Mouse (Mus musculus): ENCODE measurements around the gene Hemk1. TPM values are rescaled to one million over a fixed set of nuclear protein-coding genes. Genes with fewer than 3 reads are reported as not detected.

Hemk1 gene
- total RNA-seq, 1 experiment, result 29.1 TPM

DNA sequence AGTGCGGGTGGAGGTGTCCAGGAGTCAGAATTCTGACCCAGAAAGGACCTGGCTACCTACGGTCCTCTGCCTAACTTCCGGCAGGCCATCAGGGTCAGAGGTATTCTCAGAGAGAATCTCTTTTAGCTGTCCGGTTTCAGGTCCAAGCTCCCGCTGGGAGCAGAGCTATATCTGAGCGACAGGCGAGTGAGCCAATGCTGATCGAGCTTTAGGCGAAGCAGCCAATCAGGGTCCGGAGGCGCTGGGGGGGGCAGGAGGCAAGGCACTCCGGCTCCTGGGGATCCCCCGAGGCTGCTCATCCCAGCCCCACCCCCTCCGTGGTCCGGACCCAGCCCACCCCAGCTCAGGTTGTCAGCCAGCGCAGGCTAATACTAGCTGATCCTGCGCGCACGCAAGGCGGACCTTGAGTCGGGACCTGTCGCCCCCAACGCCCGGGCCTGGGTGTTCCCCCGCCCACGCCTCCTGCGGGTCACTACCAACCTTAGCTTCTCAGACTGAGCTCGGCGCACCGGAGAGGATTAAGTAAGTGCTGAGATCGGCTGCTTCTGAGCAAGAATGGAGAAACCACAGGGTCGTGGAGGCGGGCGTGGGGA, 2.2 kb upstream of the Hemk1 start, which contains the start of gene 6430571L13Rik:
TSS of gene 6430571L13Rik (plus strand) at position 336 of the 593 bp plus-strand sequence.
- peaks cover 2% of the 10 kb centered on the region; the same call in 1 of the 2 replicates for H3K36me3 ChIP-seq (ENCODE audit: control insufficient read depth, insufficient read depth, low read length, poor library complexity, severe bottlenecking)
- no peak for TF ChIP-seq MAFK (IDR thresholded peaks at IDR 0.05; ENCODE audit: insufficient read depth, low read depth, low read length)
- no peak for TF ChIP-seq ZNF384 (IDR thresholded peaks at IDR 0.05; ENCODE audit: low read depth, low read length)
- no peak; the same call in 1 of the 2 replicates for TF ChIP-seq HCFC1 (IDR thresholded peaks at IDR 0.05; ENCODE audit: borderline replicate concordance, insufficient read depth, low read length)
- no peak for TF ChIP-seq ZC3H11A (IDR thresholded peaks at IDR 0.05; ENCODE audit: borderline replicate concordance, low read depth, low read length)
- peak; percentile 88; the same call in 1 of the 2 replicates for TF ChIP-seq CHD2 (IDR thresholded peaks at IDR 0.05; ENCODE audit: low read depth, low read length)
- H3K4me3 ChIP-seq (ENCODE audit: insufficient read depth in 1 of 2, low read depth in 1 of 2, low read length in 2 of 2, poor library complexity in 1 of 2, severe bottlenecking in 1 of 2), result peak within 1 kb of the TSS; percentile 61 to 67
- DNase-seq (ENCODE audit: low read depth, low spot score), result peak; percentile 85
- no peaks in the 10 kb centered on the region for H3K9me3 ChIP-seq (ENCODE audit: control insufficient read depth, insufficient read depth, low read depth, low read length)
- peaks cover 0 to 2% of the 10 kb centered on the region in 2 experiments; a peak in 2 of 4 replicates for H3K4me1 ChIP-seq (ENCODE audit: control insufficient read depth in 2 of 2, insufficient read depth in 2 of 2, low read length in 2 of 2, poor library complexity in 1 of 2)
- no peak within 1 kb of the TSS for H3K27ac ChIP-seq (ENCODE audit: insufficient read depth, low read depth, low read length, poor library complexity, severe bottlenecking)
- H3K9ac ChIP-seq (ENCODE audit: insufficient read depth, low read depth, low read length, poor library complexity, severe bottlenecking), result peak within 1 kb of the TSS; percentile 57
- in situ Hi-C loops (cut with MboI; ENCODE audit: low sequenced_read_pairs in 2 of 2, unreplicated experiment in 2 of 2), result no loop called here

DNA sequence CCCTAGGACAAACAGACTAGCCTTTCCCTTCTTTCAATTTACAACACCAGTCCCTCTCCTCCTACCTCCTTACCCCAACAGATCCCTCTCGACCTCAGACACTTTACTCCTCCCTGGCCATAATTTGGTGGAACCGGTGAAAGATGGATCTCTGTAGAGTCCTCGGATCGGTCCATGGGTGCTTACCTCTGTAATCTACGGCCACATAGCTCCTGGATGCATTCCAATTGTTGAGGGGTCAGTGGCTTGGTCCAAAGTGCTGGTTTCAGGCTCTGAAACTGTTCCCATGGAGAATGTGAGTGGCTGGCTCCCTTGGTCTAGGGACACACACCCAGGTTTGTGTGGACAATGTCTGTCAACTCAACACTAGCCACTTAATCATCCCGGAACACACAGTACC, 1.8 kb downstream of the Hemk1 start:
- no peak for TF ChIP-seq CHD2 (IDR thresholded peaks at IDR 0.05; ENCODE audit: low read depth, low read length)
- no peak for TF ChIP-seq MAFK (IDR thresholded peaks at IDR 0.05; ENCODE audit: insufficient read depth, low read depth, low read length)
- no peak for TF ChIP-seq HCFC1 (IDR thresholded peaks at IDR 0.05; ENCODE audit: borderline replicate concordance, insufficient read depth, low read length)
- no peak for TF ChIP-seq ZC3H11A (IDR thresholded peaks at IDR 0.05; ENCODE audit: borderline replicate concordance, low read depth, low read length)
- no peak for TF ChIP-seq ZNF384 (IDR thresholded peaks at IDR 0.05; ENCODE audit: low read depth, low read length)
- Histone ChIP-seq H3K36me3 (ENCODE audit: control insufficient read depth, insufficient read depth, low read length, poor library complexity, severe bottlenecking) (peaks cover 4% of the 10 kb centered on the region; the same call in 1 of the 2 replicates), H3K9me3 (ENCODE audit: control insufficient read depth, insufficient read depth, low read depth, low read length) (no peaks in the 10 kb centered on the region), H3K9ac (ENCODE audit: insufficient read depth, low read depth, low read length, poor library complexity, severe bottlenecking) (no peak overlapping the region), H3K4me1 (ENCODE audit: control insufficient read depth in 2 of 2, insufficient read depth in 2 of 2, low read length in 2 of 2, poor library complexity in 1 of 2) (peaks cover 0 to 2% of the 10 kb centered on the region in 2 experiments; a peak in 2 of 4 replicates), H3K27ac (ENCODE audit: insufficient read depth, low read depth, low read length, poor library complexity, severe bottlenecking) (no peak overlapping the region), H3K4me3 (ENCODE audit: insufficient read depth in 1 of 2, low read depth in 1 of 2, low read length in 2 of 2, poor library complexity in 1 of 2, severe bottlenecking in 1 of 2) (no peak overlapping the region)
- in situ Hi-C loops (cut with MboI; ENCODE audit: low sequenced_read_pairs in 2 of 2, unreplicated experiment in 2 of 2), result no loop called here
- DNase-seq (ENCODE audit: low read depth, low spot score), result no peak

DNA sequence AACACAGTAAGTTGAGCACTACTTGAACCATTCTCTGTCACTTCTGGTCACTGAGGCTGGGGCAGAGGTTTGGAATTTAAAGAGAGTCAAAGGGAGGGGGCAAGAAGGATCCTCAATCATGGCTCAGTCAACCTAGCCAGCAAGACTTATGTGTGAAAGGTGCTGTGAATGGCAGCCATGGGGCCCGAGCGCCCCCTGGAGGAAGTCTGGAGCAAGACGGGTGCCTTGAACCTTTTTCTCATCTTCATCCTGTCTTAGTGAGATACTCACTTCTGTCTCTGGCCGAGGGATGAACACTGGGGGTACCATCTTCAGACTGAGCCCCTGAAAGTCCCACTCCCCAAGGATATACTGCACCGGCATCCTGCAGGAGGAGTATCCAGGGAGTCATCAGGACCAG, 2.2 kb downstream of the Hemk1 start:
- Histone ChIP-seq H3K4me3 (ENCODE audit: insufficient read depth in 1 of 2, low read depth in 1 of 2, low read length in 2 of 2, poor library complexity in 1 of 2, severe bottlenecking in 1 of 2) (no peak overlapping the region), H3K9me3 (ENCODE audit: control insufficient read depth, insufficient read depth, low read depth, low read length) (no peaks in the 10 kb centered on the region), H3K36me3 (ENCODE audit: control insufficient read depth, insufficient read depth, low read length, poor library complexity, severe bottlenecking) (peaks cover 4% of the 10 kb centered on the region; the same call in 1 of the 2 replicates), H3K4me1 (ENCODE audit: control insufficient read depth in 2 of 2, insufficient read depth in 2 of 2, low read length in 2 of 2, poor library complexity in 1 of 2) (peaks cover 0 to under 1% of the 10 kb centered on the region in 2 experiments; a peak in 2 of 4 replicates), H3K9ac (ENCODE audit: insufficient read depth, low read depth, low read length, poor library complexity, severe bottlenecking) (no peak overlapping the region), H3K27ac (ENCODE audit: insufficient read depth, low read depth, low read length, poor library complexity, severe bottlenecking) (no peak overlapping the region)
- DNase-seq (ENCODE audit: low read depth, low spot score), result peak; percentile 55
- in situ Hi-C loops (cut with MboI; ENCODE audit: low sequenced_read_pairs in 2 of 2, unreplicated experiment in 2 of 2), result no loop called here
- TF ChIP-seq ZC3H11A (IDR thresholded peaks at IDR 0.05; ENCODE audit: borderline replicate concordance, low read depth, low read length) (peak; percentile 88), ZNF384 (IDR thresholded peaks at IDR 0.05; ENCODE audit: low read depth, low read length) (no peak)

DNA sequence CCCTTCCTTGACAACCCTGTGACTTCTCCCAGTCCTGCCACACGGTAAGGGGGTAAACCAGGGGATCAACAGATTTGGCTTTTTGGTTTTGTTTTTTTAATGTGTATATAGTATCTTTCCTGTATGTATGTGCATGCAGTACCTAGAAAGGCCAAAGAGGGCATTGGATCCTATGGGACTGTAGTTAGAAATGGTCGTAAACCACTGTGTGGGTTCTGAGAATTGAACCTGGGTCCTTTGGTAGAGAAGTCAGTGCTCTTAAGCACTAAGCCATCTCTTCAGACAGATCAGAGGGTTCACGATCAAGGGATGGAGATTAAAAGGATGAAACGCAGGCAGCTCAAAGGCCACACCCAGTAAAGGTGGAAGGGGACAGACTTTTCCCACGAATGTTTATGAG, 3.1 kb downstream of the Hemk1 start:
- TF ChIP-seq ZNF384 (IDR thresholded peaks at IDR 0.05; ENCODE audit: low read depth, low read length) (no peak), ZC3H11A (IDR thresholded peaks at IDR 0.05; ENCODE audit: borderline replicate concordance, low read depth, low read length) (no peak), MAFK (IDR thresholded peaks at IDR 0.05; ENCODE audit: insufficient read depth, low read depth, low read length) (no peak), HCFC1 (IDR thresholded peaks at IDR 0.05; ENCODE audit: borderline replicate concordance, insufficient read depth, low read length) (no peak), CHD2 (IDR thresholded peaks at IDR 0.05; ENCODE audit: low read depth, low read length) (no peak)

More for the DNA sequence above, 3.1 kb downstream of the Hemk1 start:
- H3K4me3 ChIP-seq (ENCODE audit: insufficient read depth in 1 of 2, low read depth in 1 of 2, low read length in 2 of 2, poor library complexity in 1 of 2, severe bottlenecking in 1 of 2), result no peak overlapping the region
- H3K27ac ChIP-seq (ENCODE audit: insufficient read depth, low read depth, low read length, poor library complexity, severe bottlenecking), result no peak overlapping the region
- H3K9me3 ChIP-seq (ENCODE audit: control insufficient read depth, insufficient read depth, low read depth, low read length), result no peaks in the 10 kb centered on the region
- no peaks in the 10 kb centered on the region; a peak in 1 of 4 replicates for H3K4me1 ChIP-seq (ENCODE audit: control insufficient read depth in 2 of 2, insufficient read depth in 2 of 2, low read length in 2 of 2, poor library complexity in 1 of 2)
- in situ Hi-C loops (cut with MboI; ENCODE audit: low sequenced_read_pairs in 2 of 2, unreplicated experiment in 2 of 2), result no loop called here
- no peak for DNase-seq (ENCODE audit: low read depth, low spot score)
- no peak overlapping the region for H3K9ac ChIP-seq (ENCODE audit: insufficient read depth, low read depth, low read length, poor library complexity, severe bottlenecking)
- H3K36me3 ChIP-seq (ENCODE audit: control insufficient read depth, insufficient read depth, low read length, poor library complexity, severe bottlenecking), result peaks cover 4% of the 10 kb centered on the region; the same call in 1 of the 2 replicates

Measured in ES-E14 (cell line).